Mouse (Mus musculus): ENCODE data around the gene Usp24. TPM values are rescaled to one million over a fixed set of nuclear protein-coding genes. Genes with fewer than 3 reads are reported as not detected.

Usp24 gene
- polyA plus RNA-seq, 1 experiment from 2014 or later: 6.9 TPM

DNA sequence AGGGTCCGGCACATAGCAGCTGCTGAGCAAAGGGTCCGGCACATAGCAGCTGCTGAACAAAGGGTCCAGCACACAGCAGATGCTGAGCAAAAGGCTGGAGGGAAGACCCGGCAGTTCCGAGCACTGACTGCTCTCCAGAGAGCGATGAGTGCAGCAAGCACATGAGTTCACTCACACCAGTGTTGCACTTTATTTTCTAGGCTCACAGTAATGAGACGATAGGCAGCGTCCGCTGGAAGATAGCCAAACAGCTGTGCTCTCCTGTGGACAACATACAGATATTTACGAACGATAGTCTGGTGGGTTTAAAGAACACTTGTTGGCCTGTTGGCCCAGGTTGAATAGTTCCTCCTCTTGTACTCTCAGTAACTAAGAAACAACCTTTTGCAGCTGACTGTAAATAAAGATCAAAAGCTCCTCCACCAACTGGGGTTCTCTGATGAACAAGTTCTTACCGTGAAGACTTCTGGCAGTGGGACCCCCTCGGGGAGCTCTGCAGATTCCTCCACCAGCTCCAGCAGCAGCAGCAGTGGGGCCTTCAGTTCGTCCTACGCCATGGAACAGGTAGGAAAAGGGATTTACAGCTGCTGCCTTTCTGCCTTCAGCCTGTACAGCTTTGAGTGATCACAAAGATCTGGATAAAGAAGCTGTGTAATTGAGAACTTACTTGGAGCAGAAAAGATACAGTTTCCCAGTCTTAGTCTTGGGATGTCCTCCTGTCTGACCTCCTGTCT is 63.0 kb downstream of the Usp24 start:
- no peaks in the 10 kb centered on the region for H3K4me1 ChIP-seq
- H3K27ac ChIP-seq: no peak overlapping the region
- H3K9ac ChIP-seq: no peak overlapping the region
- no peaks in the 10 kb centered on the region for H3K9me3 ChIP-seq
- no peaks in the 10 kb centered on the region for H3K27me3 ChIP-seq
- H3K4me3 ChIP-seq: no peak overlapping the region
- peaks cover 46% of the 10 kb centered on the region for H3K36me3 ChIP-seq
- 68% methylated on average over 14 of the region's 14 CpGs for WGBS
- no peak for ATAC-seq (ENCODE audit: borderline replicate concordance, extremely low read depth, low FRiP score, low TSS enrichment)
- H3K4me2 ChIP-seq: no peak overlapping the region

DNA sequence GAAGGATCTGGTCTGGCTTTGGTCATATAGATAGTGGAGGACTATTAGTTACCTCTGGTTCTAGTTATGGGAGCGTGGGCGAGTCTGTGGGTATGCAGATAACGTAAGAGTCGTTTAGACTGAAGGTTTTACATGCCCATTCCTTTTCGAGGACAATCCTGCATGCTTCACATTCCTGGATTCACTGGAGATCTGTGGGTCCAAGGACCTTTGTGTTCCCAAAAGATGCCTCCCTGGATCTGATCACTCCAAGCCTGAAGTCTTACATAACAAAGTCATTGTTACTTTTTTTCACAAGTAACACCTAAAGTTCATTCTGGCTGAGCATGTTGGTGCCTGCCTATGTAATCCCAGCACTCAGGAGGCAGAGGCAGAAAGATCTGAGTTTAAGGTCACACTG is 65.1 kb downstream of the Usp24 start:
- no peaks in the 10 kb centered on the region for H3K9me3 ChIP-seq
- 77% methylated on average over 5 of the region's 5 CpGs for WGBS
- H3K27ac ChIP-seq: no peak overlapping the region
- H3K4me3 ChIP-seq: no peak overlapping the region
- H3K4me2 ChIP-seq: no peak overlapping the region
- no peak for ATAC-seq (ENCODE audit: borderline replicate concordance, extremely low read depth, low FRiP score, low TSS enrichment)
- H3K9ac ChIP-seq: no peak overlapping the region
- H3K36me3 ChIP-seq: peaks cover 59% of the 10 kb centered on the region
- H3K4me1 ChIP-seq: no peaks in the 10 kb centered on the region
- H3K27me3 ChIP-seq: no peaks in the 10 kb centered on the region

DNA sequence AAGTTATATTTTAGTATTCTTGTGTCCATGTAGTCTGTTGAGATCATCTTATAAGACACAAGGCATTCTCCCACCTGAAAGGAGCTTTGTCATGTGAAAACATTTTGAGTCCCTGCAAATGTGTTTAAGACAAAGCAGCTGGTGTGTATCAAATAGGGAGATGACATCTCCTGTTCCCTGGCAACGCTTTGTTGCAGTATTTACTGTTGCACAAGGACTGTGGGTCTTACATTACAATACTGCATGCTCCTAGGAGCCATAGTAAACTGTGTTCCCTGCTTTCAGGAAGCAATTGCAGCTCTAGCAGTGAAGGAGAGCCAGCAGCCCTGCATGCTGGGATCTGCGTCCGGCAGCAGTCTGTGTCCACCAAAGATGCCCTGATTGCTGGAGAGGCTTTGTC is 73.9 kb downstream of the Usp24 start:
- Histone ChIP-seq H3K36me3 (peaks cover 66% of the 10 kb centered on the region), H3K27ac (no peak overlapping the region), H3K9ac (no peak overlapping the region), H3K4me3 (no peak overlapping the region), H3K4me1 (no peaks in the 10 kb centered on the region), H3K9me3 (no peaks in the 10 kb centered on the region), H3K27me3 (no peaks in the 10 kb centered on the region), H3K4me2 (no peak overlapping the region)
- WGBS: 73% methylated on average over 3 of the region's 3 CpGs
- no peak for ATAC-seq (ENCODE audit: borderline replicate concordance, extremely low read depth, low FRiP score, low TSS enrichment)

DNA sequence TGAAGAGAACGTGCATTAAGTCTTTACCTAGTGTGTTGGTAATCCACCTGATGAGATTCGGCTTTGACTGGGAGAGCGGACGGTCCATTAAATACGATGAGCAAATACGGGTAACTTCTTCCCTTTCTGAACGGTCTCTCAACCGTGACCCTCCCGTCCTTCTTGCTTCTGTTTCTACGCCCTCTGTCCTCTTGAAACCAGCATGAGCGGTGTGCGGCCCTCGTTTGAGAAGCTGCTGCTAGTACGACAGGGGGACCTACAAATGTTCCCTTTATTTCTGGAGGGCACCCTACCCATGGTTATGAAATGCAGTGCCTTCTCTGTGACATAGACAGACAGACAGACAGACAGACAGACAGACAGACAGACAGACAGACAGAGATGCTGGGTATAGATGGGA is 93.6 kb downstream of the Usp24 start:
- Histone ChIP-seq H3K27ac (no peak overlapping the region), H3K27me3 (no peaks in the 10 kb centered on the region), H3K9ac (no peak overlapping the region), H3K4me3 (no peak overlapping the region), H3K9me3 (no peaks in the 10 kb centered on the region), H3K4me2 (no peak overlapping the region), H3K4me1 (no peaks in the 10 kb centered on the region), H3K36me3 (peaks cover 69% of the 10 kb centered on the region)
- no peak for ATAC-seq (ENCODE audit: borderline replicate concordance, extremely low read depth, low FRiP score, low TSS enrichment)
- 94% methylated on average over 14 of the region's 14 CpGs for WGBS

DNA sequence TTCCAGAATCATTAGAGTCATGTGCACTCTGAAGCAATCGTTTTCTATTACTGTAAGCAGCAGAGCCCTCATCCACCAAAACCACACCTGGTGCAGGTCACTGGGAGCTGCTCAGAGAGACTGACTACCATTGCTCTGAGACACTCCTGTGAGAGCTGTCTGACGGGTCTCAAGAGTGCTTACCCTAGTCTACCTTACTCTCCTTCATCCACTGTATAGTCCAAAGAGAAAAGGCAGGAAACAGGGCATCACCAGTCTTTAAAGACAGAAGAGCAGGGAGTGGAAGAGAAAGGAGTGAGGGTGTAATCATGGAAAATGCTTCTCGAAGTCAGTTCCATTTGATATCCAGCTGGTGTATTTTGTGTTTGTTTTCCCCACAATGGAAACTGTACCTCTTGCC is 103.2 kb downstream of the Usp24 start:
- Histone ChIP-seq H3K4me2 (no peak overlapping the region), H3K27me3 (no peaks in the 10 kb centered on the region), H3K9ac (no peak overlapping the region), H3K4me1 (no peaks in the 10 kb centered on the region), H3K36me3 (peaks cover 47% of the 10 kb centered on the region), H3K9me3 (no peaks in the 10 kb centered on the region), H3K4me3 (no peak overlapping the region), H3K27ac (no peak overlapping the region)
- no peak for ATAC-seq (ENCODE audit: borderline replicate concordance, extremely low read depth, low FRiP score, low TSS enrichment)
- WGBS: 88% methylated on average over 3 of the region's 3 CpGs

DNA sequence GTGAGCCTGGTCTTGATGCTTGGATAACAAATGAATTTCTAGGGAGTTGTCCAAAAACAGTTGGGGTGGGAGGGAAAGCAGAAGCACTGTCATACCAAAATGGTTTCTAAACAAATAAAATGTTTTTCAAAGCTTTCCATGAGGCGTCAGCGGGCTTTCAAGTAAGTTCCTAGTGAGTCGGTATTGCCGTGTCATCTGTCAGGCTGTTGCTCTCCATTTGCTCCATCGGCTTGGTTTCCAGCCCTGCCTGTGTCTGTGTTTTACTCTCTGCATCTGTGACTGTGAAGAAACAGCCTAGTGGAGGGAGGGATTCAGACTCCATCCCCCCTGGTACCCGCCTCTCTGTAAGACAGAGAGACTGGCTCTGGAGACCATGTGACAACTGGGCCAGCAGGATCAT is 103.8 kb downstream of the Usp24 start:
- Histone ChIP-seq H3K9me3 (no peaks in the 10 kb centered on the region), H3K4me1 (no peaks in the 10 kb centered on the region), H3K4me2 (no peak overlapping the region), H3K36me3 (peaks cover 52% of the 10 kb centered on the region), H3K27me3 (no peaks in the 10 kb centered on the region), H3K27ac (no peak overlapping the region), H3K4me3 (no peak overlapping the region), H3K9ac (no peak overlapping the region)
- 87% methylated on average over 6 of the region's 6 CpGs for WGBS
- no peak for ATAC-seq (ENCODE audit: borderline replicate concordance, extremely low read depth, low FRiP score, low TSS enrichment)

DNA sequence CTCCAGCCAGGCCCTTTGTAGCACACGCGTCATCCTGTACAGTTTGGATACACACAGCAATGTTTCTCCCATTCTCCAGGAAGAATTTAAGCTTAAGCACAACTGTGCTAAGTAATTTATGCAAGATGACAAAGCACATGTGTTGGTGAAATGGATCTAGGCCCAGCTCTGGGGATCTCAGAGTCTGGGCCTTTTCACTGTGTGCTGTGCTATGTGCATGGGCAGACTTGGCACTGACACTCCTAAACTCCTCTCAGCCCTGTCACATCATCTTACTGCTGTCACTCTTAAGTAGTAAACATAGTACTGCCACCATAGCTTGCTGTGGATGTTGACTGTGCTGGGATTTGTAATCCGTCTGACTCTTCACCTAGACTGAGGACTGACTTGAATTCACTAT is 106.6 kb downstream of the Usp24 start:
- Histone ChIP-seq H3K9me3 (no peaks in the 10 kb centered on the region), H3K9ac (no peak overlapping the region), H3K4me2 (no peak overlapping the region), H3K36me3 (peaks cover 61% of the 10 kb centered on the region), H3K4me3 (no peak overlapping the region), H3K4me1 (no peaks in the 10 kb centered on the region), H3K27me3 (no peaks in the 10 kb centered on the region), H3K27ac (no peak overlapping the region)
- WGBS: 94% methylated on average over 3 of the region's 3 CpGs
- ATAC-seq (ENCODE audit: borderline replicate concordance, extremely low read depth, low FRiP score, low TSS enrichment): no peak

DNA sequence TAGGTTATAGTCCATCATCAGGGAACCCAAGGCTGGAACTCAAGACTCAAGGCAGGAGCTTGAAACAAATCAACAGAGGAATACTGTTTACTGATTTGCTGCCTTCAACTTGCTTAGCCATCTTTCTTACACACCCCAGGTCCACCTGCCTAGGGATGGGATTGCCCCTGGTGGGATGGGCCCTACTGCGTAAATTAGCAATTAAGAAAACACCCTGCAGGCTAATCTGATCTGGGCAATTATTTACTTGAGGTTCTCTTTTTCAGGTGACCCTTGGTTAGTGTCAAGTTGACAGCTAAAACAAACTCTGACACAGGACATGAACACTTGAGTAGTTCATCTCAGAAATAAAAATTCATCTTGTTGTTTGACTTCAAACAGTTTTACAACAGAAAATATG is 108.5 kb downstream of the Usp24 start:
- no peaks in the 10 kb centered on the region for H3K4me1 ChIP-seq
- H3K4me2 ChIP-seq: no peak overlapping the region
- H3K4me3 ChIP-seq: no peak overlapping the region
- no peak overlapping the region for H3K27ac ChIP-seq
- WGBS: 71% methylated on average over 1 of the region's 1 CpGs
- H3K9me3 ChIP-seq: no peaks in the 10 kb centered on the region
- no peaks in the 10 kb centered on the region for H3K27me3 ChIP-seq
- peaks cover 63% of the 10 kb centered on the region for H3K36me3 ChIP-seq
- ATAC-seq (ENCODE audit: borderline replicate concordance, extremely low read depth, low FRiP score, low TSS enrichment): no peak
- H3K9ac ChIP-seq: no peak overlapping the region

DNA sequence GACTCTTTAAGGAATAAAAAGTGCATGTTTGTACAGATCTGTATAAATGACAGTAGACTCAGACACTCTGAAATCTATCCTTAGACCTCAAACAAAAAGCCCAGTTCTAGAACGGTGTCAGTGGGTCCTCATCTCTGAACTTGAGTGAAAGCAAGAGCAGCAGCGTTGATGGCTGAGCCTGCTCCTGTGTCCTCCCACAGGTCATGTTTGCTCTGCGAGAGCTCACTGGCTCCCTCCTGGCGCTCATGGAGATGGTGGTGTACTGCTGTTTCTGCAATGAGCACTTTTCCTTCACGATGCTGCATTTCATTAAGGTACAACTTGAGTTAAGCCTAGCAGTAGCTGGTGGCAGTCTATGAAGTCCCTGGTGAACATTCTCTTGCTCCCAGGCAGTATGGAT is 110.3 kb downstream of the Usp24 start:
- 63% methylated on average over 5 of the region's 5 CpGs for WGBS
- Histone ChIP-seq H3K36me3 (peaks cover 73% of the 10 kb centered on the region), H3K9me3 (no peaks in the 10 kb centered on the region), H3K27ac (no peak overlapping the region), H3K9ac (no peak overlapping the region), H3K4me3 (no peak overlapping the region), H3K4me2 (no peak overlapping the region), H3K27me3 (no peaks in the 10 kb centered on the region), H3K4me1 (no peaks in the 10 kb centered on the region)
- no peak for ATAC-seq (ENCODE audit: borderline replicate concordance, extremely low read depth, low FRiP score, low TSS enrichment)

DNA sequence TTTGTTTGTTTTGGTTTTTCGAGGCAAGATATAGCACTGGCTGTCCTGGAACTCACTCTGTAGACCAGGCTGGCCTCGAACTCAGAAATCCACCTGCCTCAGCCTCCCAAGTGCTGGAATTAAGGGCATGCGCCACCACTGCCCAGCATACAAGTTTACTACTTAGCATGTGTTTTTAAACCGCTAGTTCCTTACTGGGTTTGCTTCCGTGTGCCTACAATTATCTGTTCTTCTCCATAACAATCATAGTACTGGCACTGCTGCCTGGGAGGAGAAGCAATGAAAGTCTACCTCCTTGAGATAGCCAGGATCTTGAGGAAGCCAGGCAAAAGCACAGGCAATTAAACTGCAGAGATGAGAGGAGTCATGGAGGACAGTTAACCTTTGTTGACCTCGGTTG is 112.6 kb downstream of the Usp24 start:
- H3K9me3 ChIP-seq: no peaks in the 10 kb centered on the region
- peaks cover 74% of the 10 kb centered on the region for H3K36me3 ChIP-seq
- no peak overlapping the region for H3K27ac ChIP-seq
- no peak overlapping the region for H3K9ac ChIP-seq
- no peaks in the 10 kb centered on the region for H3K4me1 ChIP-seq
- 90% methylated on average over 6 of the region's 6 CpGs for WGBS
- H3K4me2 ChIP-seq: no peak overlapping the region
- no peak for ATAC-seq (ENCODE audit: borderline replicate concordance, extremely low read depth, low FRiP score, low TSS enrichment)
- H3K27me3 ChIP-seq: no peaks in the 10 kb centered on the region
- H3K4me3 ChIP-seq: no peak overlapping the region

DNA sequence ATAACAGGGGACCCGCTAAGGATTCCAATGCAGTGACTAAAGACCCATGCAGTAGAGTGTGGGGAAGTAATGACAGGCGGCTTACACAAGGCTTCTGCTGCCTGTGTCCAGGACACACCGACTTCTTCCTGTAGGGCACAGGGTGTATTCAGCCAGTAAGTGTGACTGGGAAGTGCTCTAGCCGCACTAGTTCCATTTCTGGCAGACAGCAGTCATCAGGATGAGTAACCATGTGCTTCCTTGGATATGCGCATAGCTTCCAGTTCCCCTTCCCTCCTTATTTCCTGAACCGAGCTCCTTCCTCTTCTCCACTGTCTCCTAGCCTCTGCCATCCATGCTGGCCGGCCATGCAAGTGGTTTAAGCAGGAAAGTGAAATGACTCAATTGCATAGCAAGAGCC is 113.1 kb downstream of the Usp24 start:
- Histone ChIP-seq H3K9me3 (no peaks in the 10 kb centered on the region), H3K27me3 (no peaks in the 10 kb centered on the region), H3K4me2 (no peak overlapping the region), H3K4me3 (no peak overlapping the region), H3K4me1 (no peaks in the 10 kb centered on the region), H3K9ac (no peak overlapping the region), H3K36me3 (peaks cover 75% of the 10 kb centered on the region), H3K27ac (no peak overlapping the region)
- WGBS: 76% methylated on average over 7 of the region's 7 CpGs
- ATAC-seq (ENCODE audit: borderline replicate concordance, extremely low read depth, low FRiP score, low TSS enrichment): no peak

DNA sequence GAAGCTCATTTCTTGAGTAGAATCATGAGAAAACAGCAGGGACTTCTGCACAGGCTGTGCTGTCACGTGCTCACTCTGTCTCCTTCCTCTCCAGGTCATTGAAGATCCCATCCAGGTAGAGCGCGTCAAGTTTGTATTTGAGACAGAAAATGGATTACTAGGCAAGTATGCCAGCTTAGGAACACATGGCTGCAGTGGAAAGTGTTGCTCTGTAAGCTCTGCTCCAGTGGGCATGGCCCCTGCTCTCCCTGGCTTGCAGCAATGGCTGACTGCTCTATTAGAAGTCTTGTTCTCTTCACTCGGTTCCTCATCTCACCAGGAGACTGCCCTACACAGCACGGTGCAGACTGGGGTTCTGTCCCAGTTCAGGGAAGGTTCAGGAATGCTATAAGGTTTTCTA is 114.4 kb downstream of the Usp24 start:
- H3K27ac ChIP-seq: no peak overlapping the region
- H3K36me3 ChIP-seq: peaks cover 70% of the 10 kb centered on the region
- no peaks in the 10 kb centered on the region for H3K4me1 ChIP-seq
- no peaks in the 10 kb centered on the region for H3K9me3 ChIP-seq
- H3K4me3 ChIP-seq: no peak overlapping the region
- H3K9ac ChIP-seq: no peak overlapping the region
- H3K27me3 ChIP-seq: no peaks in the 10 kb centered on the region
- ATAC-seq (ENCODE audit: borderline replicate concordance, extremely low read depth, low FRiP score, low TSS enrichment): no peak
- 94% methylated on average over 5 of the region's 5 CpGs for WGBS
- H3K4me2 ChIP-seq: no peak overlapping the region

DNA sequence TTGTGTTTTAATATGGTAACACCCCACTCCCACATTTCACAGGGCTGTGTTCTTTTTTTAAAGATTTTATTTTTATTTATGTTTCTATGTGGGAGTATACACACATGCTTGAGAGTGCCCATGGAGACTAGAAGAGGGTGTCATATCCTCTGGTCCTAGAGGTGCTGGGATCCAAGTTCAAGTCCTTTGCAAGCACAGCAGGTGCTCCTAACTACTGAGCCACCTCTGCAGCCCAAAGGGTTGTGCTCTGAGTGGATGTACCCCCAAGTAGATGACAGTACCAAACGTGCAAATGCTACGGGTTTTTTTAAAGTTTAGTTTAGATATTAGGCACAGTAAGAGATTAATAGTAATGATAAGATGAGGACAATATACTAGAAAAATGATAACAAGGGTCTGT is 119.4 kb downstream of the Usp24 start:
- H3K36me3 ChIP-seq: peaks cover 67% of the 10 kb centered on the region
- 84% methylated on average over 2 of the region's 2 CpGs for WGBS

More for the DNA sequence above, 119.4 kb downstream of the Usp24 start:
- H3K4me3 ChIP-seq: no peak overlapping the region
- H3K4me2 ChIP-seq: no peak overlapping the region
- H3K9ac ChIP-seq: no peak overlapping the region
- ATAC-seq (ENCODE audit: borderline replicate concordance, extremely low read depth, low FRiP score, low TSS enrichment): no peak
- H3K27ac ChIP-seq: no peak overlapping the region
- no peaks in the 10 kb centered on the region for H3K27me3 ChIP-seq
- no peaks in the 10 kb centered on the region for H3K9me3 ChIP-seq
- H3K4me1 ChIP-seq: no peaks in the 10 kb centered on the region
